Mouse (Mus musculus): ENCODE measurements around the gene Gpr149. TPM values are rescaled to one million over a fixed set of nuclear protein-coding genes. Genes with fewer than 3 reads are reported as not detected.

The Gpr149 gene
- polyA plus RNA-seq (2012; rRNA removed): not detected in 2 replicates

- DNase-seq (ENCODE audit: low read depth in 1 of 2, low spot score in 2 of 2): no peak
- 89% methylated on average over 1 of the region's 1 CpGs for WGBS
- H3K4me1 ChIP-seq (ENCODE audit: control insufficient read depth, insufficient read depth, insufficient read length): no peaks in the 10 kb centered on the region
- no peaks in the 10 kb centered on the region for H3K27me3 ChIP-seq (ENCODE audit: control insufficient read depth, insufficient read depth, low read length)
- H3K4me3 ChIP-seq (ENCODE audit: extremely low read depth, insufficient read depth, insufficient read length): no peak within 1 kb of the TSS
- H3K36me3 ChIP-seq (ENCODE audit: control insufficient read depth, insufficient read depth, low read length): no peaks in the 10 kb centered on the region
- no peak for TF ChIP-seq POLR2A (IDR thresholded peaks at IDR 0.05; ENCODE audit: low read depth, low read length)
- no peak for TF ChIP-seq CTCF (IDR thresholded peaks at IDR 0.05; ENCODE audit: extremely low read depth, insufficient read depth, insufficient read length, insufficient replicate concordance)
- no peak within 1 kb of the TSS for H3K27ac ChIP-seq (ENCODE audit: insufficient read depth, low read length)
Measured at GRCm38 (mm10) chr3:62604973-62605372, at the start of gene Gpr149. Gpr149 (minus strand) TSS chr3:62605140.

GRCm38 (mm10) chr3:62650551-62650950 lies 45.6 kb upstream of the Gpr149 start:
- TF ChIP-seq POLR2A (IDR thresholded peaks at IDR 0.05; ENCODE audit: low read depth, low read length) (no peak), CTCF (IDR thresholded peaks at IDR 0.05; ENCODE audit: extremely low read depth, insufficient read depth, insufficient read length, insufficient replicate concordance) (no peak)
- Histone ChIP-seq H3K4me1 (ENCODE audit: control insufficient read depth, insufficient read depth, insufficient read length) (no peaks in the 10 kb centered on the region), H3K4me3 (ENCODE audit: extremely low read depth, insufficient read depth, insufficient read length) (no peak overlapping the region), H3K36me3 (ENCODE audit: control insufficient read depth, insufficient read depth, low read length) (no peaks in the 10 kb centered on the region), H3K27me3 (ENCODE audit: control insufficient read depth, insufficient read depth, low read length) (no peaks in the 10 kb centered on the region), H3K27ac (ENCODE audit: insufficient read depth, low read length) (no peak overlapping the region)
- 88% methylated on average over 1 of the region's 1 CpGs for WGBS
- no peak for DNase-seq (ENCODE audit: low read depth in 1 of 2, low spot score in 2 of 2)

- H3K36me3 ChIP-seq (ENCODE audit: control insufficient read depth, insufficient read depth, low read length): no peaks in the 10 kb centered on the region
- no peak overlapping the region for H3K4me3 ChIP-seq (ENCODE audit: extremely low read depth, insufficient read depth, insufficient read length)
- WGBS: 59% methylated on average over 3 of the region's 3 CpGs
- TF ChIP-seq POLR2A (IDR thresholded peaks at IDR 0.05; ENCODE audit: low read depth, low read length) (no peak), CTCF (IDR thresholded peaks at IDR 0.05; ENCODE audit: extremely low read depth, insufficient read depth, insufficient read length, insufficient replicate concordance) (no peak)
- DNase-seq (ENCODE audit: low read depth in 1 of 2, low spot score in 2 of 2): no peak
- H3K4me1 ChIP-seq (ENCODE audit: control insufficient read depth, insufficient read depth, insufficient read length): no peaks in the 10 kb centered on the region
- no peaks in the 10 kb centered on the region for H3K27me3 ChIP-seq (ENCODE audit: control insufficient read depth, insufficient read depth, low read length)
- H3K27ac ChIP-seq (ENCODE audit: insufficient read depth, low read length): no peak overlapping the region
Measured at GRCm38 (mm10) chr3:62610861-62611260, 5.9 kb upstream of the Gpr149 start.

- no peak for DNase-seq (ENCODE audit: low read depth in 1 of 2, low spot score in 2 of 2)
- Histone ChIP-seq H3K4me1 (ENCODE audit: control insufficient read depth, insufficient read depth, insufficient read length) (no peaks in the 10 kb centered on the region), H3K27ac (ENCODE audit: insufficient read depth, low read length) (no peak overlapping the region), H3K4me3 (ENCODE audit: extremely low read depth, insufficient read depth, insufficient read length) (no peak overlapping the region), H3K27me3 (ENCODE audit: control insufficient read depth, insufficient read depth, low read length) (no peaks in the 10 kb centered on the region), H3K36me3 (ENCODE audit: control insufficient read depth, insufficient read depth, low read length) (no peaks in the 10 kb centered on the region)
- WGBS: 88% methylated on average over 2 of the region's 2 CpGs
- no peak for TF ChIP-seq POLR2A (IDR thresholded peaks at IDR 0.05; ENCODE audit: low read depth, low read length)
- TF ChIP-seq CTCF (IDR thresholded peaks at IDR 0.05; ENCODE audit: extremely low read depth, insufficient read depth, insufficient read length, insufficient replicate concordance): no peak
Measured at GRCm38 (mm10) chr3:62605931-62606330, 991 bp upstream of the Gpr149 start.

GRCm38 (mm10) chr3:62604047-62604391 lies 921 bp downstream of the Gpr149 start:
- Histone ChIP-seq H3K36me3 (ENCODE audit: control insufficient read depth, insufficient read depth, low read length) (no peaks in the 10 kb centered on the region), H3K27me3 (ENCODE audit: control insufficient read depth, insufficient read depth, low read length) (no peaks in the 10 kb centered on the region), H3K4me3 (ENCODE audit: extremely low read depth, insufficient read depth, insufficient read length) (no peak overlapping the region), H3K4me1 (ENCODE audit: control insufficient read depth, insufficient read depth, insufficient read length) (no peaks in the 10 kb centered on the region), H3K27ac (ENCODE audit: insufficient read depth, low read length) (no peak overlapping the region)
- 20% methylated on average over 10 of the region's 10 CpGs for WGBS
- DNase-seq (ENCODE audit: low read depth in 1 of 2, low spot score in 2 of 2): no peak
- TF ChIP-seq CTCF (IDR thresholded peaks at IDR 0.05; ENCODE audit: extremely low read depth, insufficient read depth, insufficient read length, insufficient replicate concordance) (no peak), POLR2A (IDR thresholded peaks at IDR 0.05; ENCODE audit: low read depth, low read length) (no peak)

GRCm38 (mm10) chr3:62603231-62604046 lies 1.5 kb downstream of the Gpr149 start:
- TF ChIP-seq CTCF (IDR thresholded peaks at IDR 0.05; ENCODE audit: extremely low read depth, insufficient read depth, insufficient read length, insufficient replicate concordance) (no peak), POLR2A (IDR thresholded peaks at IDR 0.05; ENCODE audit: low read depth, low read length) (no peak)
- no peaks in the 10 kb centered on the region for H3K4me1 ChIP-seq (ENCODE audit: control insufficient read depth, insufficient read depth, insufficient read length)
- no peaks in the 10 kb centered on the region for H3K27me3 ChIP-seq (ENCODE audit: control insufficient read depth, insufficient read depth, low read length)
- DNase-seq (ENCODE audit: low read depth in 1 of 2, low spot score in 2 of 2): no peak
- WGBS: 3% methylated on average over 40 of the region's 40 CpGs
- H3K27ac ChIP-seq (ENCODE audit: insufficient read depth, low read length): no peak overlapping the region
- no peaks in the 10 kb centered on the region for H3K36me3 ChIP-seq (ENCODE audit: control insufficient read depth, insufficient read depth, low read length)
- H3K4me3 ChIP-seq (ENCODE audit: extremely low read depth, insufficient read depth, insufficient read length): no peak overlapping the region

- no peak overlapping the region for H3K4me3 ChIP-seq (ENCODE audit: extremely low read depth, insufficient read depth, insufficient read length)
- H3K4me1 ChIP-seq (ENCODE audit: control insufficient read depth, insufficient read depth, insufficient read length): no peaks in the 10 kb centered on the region
- no peaks in the 10 kb centered on the region for H3K27me3 ChIP-seq (ENCODE audit: control insufficient read depth, insufficient read depth, low read length)
- H3K27ac ChIP-seq (ENCODE audit: insufficient read depth, low read length): no peak overlapping the region
- WGBS: 71% methylated on average over 9 of the region's 9 CpGs
- no peak for TF ChIP-seq CTCF (IDR thresholded peaks at IDR 0.05; ENCODE audit: extremely low read depth, insufficient read depth, insufficient read length, insufficient replicate concordance)
- TF ChIP-seq POLR2A (IDR thresholded peaks at IDR 0.05; ENCODE audit: low read depth, low read length): no peak
- DNase-seq (ENCODE audit: low read depth in 1 of 2, low spot score in 2 of 2): no peak
- H3K36me3 ChIP-seq (ENCODE audit: control insufficient read depth, insufficient read depth, low read length): no peaks in the 10 kb centered on the region
Measured at GRCm38 (mm10) chr3:62602466-62602865, 2.5 kb downstream of the Gpr149 start.

Measured in spleen, adult 2 months (tissue).